Mouse (Mus musculus): ENCODE results near the gene Timp3.

GRCm38 (mm10) chr10:86307235-86307634 lies 7.1 kb downstream of the Timp3 start:
- no peak for TF ChIP-seq POLR2A (IDR thresholded peaks at IDR 0.05; ENCODE audit: insufficient read depth, low read length)
- TF ChIP-seq CTCF (IDR thresholded peaks at IDR 0.05; ENCODE audit: low read depth, low read length) = no peak
- no peak for TF ChIP-seq EP300 (IDR thresholded peaks at IDR 0.05; ENCODE audit: insufficient read depth, low read depth, low read length)

Measured in ES-Bruce4 (cell line).